Mouse (Mus musculus) midbrain, postnatal 0 days (tissue): ENCODE results near the gene Prss29. TPM values are rescaled to one million over a fixed set of nuclear protein-coding genes. Genes with fewer than 3 reads are reported as not detected.

ENCODE experiments used
- ATAC-seq: fragments of 200-750 bp; cut with Nextera tagmentation; 2 replicates; pipeline ENCODE4 v1.8.0; 2017; ENCODE audit warnings: moderate number of reproducible peaks, mild to moderate bottlenecking, moderate TSS enrichment, moderate library complexity; ENCODE audit not compliant: low FRiP score
- DNase-seq: peaks from one replicate; pipeline ENCODE4 v3.0.0-alpha.2; 2015; ENCODE audit warnings: low spot score
- H3K27ac ChIP-seq: fragments of 300-500 bp; sonication (generic); 2 replicates; pipeline ENCODE4 v1.5.1; 2014; ENCODE audit warnings: low read depth, mild to moderate bottlenecking, low read length, mixed read lengths
- H3K27me3 ChIP-seq: fragments of 300-500 bp; sonication (generic); 2 replicates; pipeline ENCODE4 v1.6.1; 2014; ENCODE audit warnings: low read length, control low read depth, mixed read lengths; ENCODE audit not compliant: insufficient read depth
- H3K36me3 ChIP-seq: fragments of 300-500 bp; sonication (generic); 2 replicates; pipeline ENCODE4 v1.6.1; 2014; ENCODE audit warnings: low read length, control low read depth, mixed read lengths; ENCODE audit not compliant: insufficient read depth
- H3K4me1 ChIP-seq: fragments of 300-500 bp; sonication (generic); 2 replicates; pipeline ENCODE4 v1.6.1; 2014; ENCODE audit warnings: mild to moderate bottlenecking, control low read depth, antibody characterized with exemption, low read length, mixed read lengths; ENCODE audit not compliant: insufficient read depth
- H3K4me2 ChIP-seq: fragments of 300-500 bp; sonication (generic); 2 replicates; pipeline ENCODE4 v1.6.1; 2014; ENCODE audit warnings: low read depth, mild to moderate bottlenecking, low read length, mixed read lengths; ENCODE audit not compliant: poor library complexity, severe bottlenecking
- H3K4me3 ChIP-seq: fragments of 300-500 bp; sonication (generic); 2 replicates; pipeline ENCODE4 v1.5.1; 2014; ENCODE audit warnings: low read depth, mild to moderate bottlenecking, low read length, moderate library complexity
- H3K9ac ChIP-seq: fragments of 300-500 bp; sonication (generic); replicated peaks from 2 replicates; pipeline ENCODE4 v1.6.1; 2014; ENCODE audit warnings: mild to moderate bottlenecking, low read length, moderate library complexity, mixed read lengths; ENCODE audit not compliant: poor library complexity, severe bottlenecking
- H3K9me3 ChIP-seq: fragments of 300-500 bp; sonication (generic); 2 replicates; pipeline ENCODE4 v1.6.1; 2016; ENCODE audit warnings: low read length, control low read depth
- CTCF ChIP-seq: IDR thresholded peaks from 2 replicates; pipeline ENCODE4 v1.5.1; 2016; ENCODE audit warnings: antibody characterized with exemption, mild to moderate bottlenecking
- WGBS: fragments of 180-500 bp; shearing (Covaris S2); extraction: QIAGEN DNeasy Blood & Tissue Kit; methylation state at CpG from one replicate; pipeline ENCODE4 v1.1.7; 2014; 5-methylcytosine and 5-hydroxymethylcytosine counted together
- polyA plus RNA-seq: library from polyadenylated mRNA; unstranded; fragments of >200 nt; fragmentation: Nextera tagmentation; extraction: Ambion mirVana; gene quantifications from 2 replicates; pipeline ENCODE4 v1.2.1, GENCODE M21; 2015
- total RNA-seq: library from RNA; depleted of rRNA; stranded (reverse); fragments of >200 nt; gene quantifications from 2 replicates; pipeline ENCODE4 v1.2.3, GENCODE M21; 2014

The Prss29 gene
- total and polyA plus RNA-seq, 2 experiments from 2014 or later, result not detected

DNA sequence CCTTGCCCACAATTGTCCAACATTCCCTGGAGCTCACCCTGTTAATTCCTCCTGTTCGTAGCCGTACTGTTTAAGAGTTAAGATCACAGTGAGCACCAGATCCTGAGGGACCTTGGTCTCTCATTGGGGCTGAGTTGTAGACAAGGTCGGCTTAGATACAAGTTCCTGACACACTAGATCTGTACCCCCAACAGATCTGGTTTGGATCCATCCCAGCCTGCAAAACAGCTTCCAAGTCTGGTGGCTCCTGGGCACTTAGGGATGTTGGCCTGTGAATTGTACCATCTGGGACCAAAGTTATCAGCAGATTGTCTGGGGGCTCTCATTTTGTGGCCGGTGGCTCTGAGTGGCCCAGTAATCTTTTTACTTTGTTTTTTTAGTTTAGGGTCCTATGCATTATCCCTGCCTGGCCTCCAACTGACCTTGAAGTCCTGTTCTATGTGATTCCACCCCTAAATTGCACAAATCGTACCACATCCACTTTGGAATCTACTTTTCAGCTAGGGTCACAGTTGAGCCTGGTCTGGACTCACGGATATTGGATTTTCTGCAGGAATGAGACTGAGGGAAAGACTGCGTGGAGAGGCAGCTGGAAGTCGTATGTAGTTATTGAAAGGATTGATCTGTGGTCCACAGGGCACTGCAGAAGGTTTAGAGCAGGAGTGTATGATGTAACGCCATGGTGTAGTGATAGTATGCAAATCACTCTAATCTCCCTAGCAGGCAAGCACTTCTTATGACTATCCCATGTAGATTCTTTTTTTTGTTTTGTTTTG, 43.7 kb upstream of the Prss29 start, which contains the start of gene Ube2i:
TSS of gene Ube2i (minus strand) at position 52 of the 776 bp plus-strand sequence.
- H3K27ac ChIP-seq, result peak within 1 kb of the TSS; percentile 99
- H3K4me3 ChIP-seq, result peak within 1 kb of the TSS; percentile 97
- ATAC-seq (no peak), DNase-seq (no peak)
- TF ChIP-seq CTCF, result no peak
- 75% methylated on average over 9 of the region's 9 CpGs for WGBS
- peak within 1 kb of the TSS; percentile 98 for H3K9ac ChIP-seq
- H3K27me3 ChIP-seq, result no peaks in the 10 kb centered on the region
- peaks cover 18% of the 10 kb centered on the region for H3K4me1 ChIP-seq
- H3K9me3 ChIP-seq, result no peaks in the 10 kb centered on the region
- H3K36me3 ChIP-seq, result no peaks in the 10 kb centered on the region
- peak within 1 kb of the TSS; percentile 97 for H3K4me2 ChIP-seq

DNA sequence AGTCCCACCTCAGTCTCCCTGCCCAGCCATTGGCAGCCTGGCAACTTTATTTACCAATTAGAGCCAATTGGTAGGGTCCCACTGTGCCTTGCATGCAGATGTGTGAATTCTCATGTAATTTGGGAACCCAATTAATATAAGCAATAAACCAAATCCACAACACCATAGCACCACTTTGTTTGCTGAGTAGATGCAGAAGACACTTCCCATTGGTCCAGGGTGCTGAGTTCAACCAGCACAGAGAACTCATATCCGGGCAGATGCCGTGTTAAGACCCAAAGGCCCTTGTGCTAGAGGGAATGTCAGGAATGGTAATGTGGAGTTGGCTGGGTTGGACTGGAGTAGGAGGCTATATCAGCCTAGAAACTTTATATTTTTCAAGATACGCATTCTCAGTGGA, 42.6 kb upstream of the Prss29 start:
- Histone ChIP-seq H3K36me3 (no peaks in the 10 kb centered on the region), H3K4me2 (no peak overlapping the region), H3K9ac (no peak overlapping the region), H3K4me1 (peaks cover 12% of the 10 kb centered on the region), H3K27me3 (no peaks in the 10 kb centered on the region), H3K4me3 (no peak overlapping the region), H3K27ac (no peak overlapping the region), H3K9me3 (no peaks in the 10 kb centered on the region)
- DNase-seq (no peak), ATAC-seq (no peak)
- TF ChIP-seq CTCF, result no peak
- 98% methylated on average over 3 of the region's 3 CpGs for WGBS

DNA sequence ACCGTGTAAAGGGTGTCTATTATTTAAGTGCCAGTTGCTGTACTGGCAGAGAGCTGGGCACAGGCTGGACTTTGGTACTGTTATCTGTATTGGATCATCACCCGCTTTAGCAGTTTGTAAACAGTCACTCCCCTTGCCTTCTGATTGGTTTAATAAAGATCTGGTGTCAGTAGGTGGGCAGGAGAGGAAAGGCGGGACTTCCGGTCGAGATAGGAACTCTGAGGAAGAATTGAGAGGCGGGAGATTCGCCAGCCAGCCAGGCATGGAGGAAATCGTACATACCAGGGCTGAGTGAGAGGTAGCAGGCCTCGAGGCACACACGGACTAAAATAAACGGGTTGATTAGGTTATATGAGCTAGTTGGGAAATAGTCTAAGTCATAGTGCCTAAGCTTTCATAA, 36.3 kb upstream of the Prss29 start:
- TF ChIP-seq CTCF, result no peak
- DNase-seq, result no peak
- no peak for ATAC-seq

DNA sequence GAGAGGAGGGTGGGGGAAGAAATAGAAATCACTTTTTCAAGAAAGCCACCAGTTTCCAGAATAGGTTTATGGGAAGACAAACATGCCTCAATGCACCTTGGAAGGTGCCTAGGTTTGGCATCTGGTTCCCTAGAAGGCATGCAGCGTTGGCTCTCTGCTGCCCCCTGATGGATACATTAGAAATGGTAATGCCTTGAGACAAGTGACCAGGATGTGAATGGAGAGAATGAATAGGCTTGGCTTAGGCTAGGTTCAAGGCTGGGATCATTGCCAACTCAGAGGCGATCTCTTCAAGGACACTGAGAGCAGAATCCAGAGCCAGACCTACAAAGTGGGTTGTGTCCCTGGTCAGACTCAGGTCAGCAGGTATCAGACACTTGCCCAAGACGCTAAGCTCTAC, 33.4 kb upstream of the Prss29 start:
- Histone ChIP-seq H3K4me3 (no peak overlapping the region), H3K36me3 (no peaks in the 10 kb centered on the region), H3K27ac (no peak overlapping the region), H3K4me1 (no peaks in the 10 kb centered on the region), H3K9me3 (no peaks in the 10 kb centered on the region), H3K4me2 (no peak overlapping the region), H3K9ac (no peak overlapping the region), H3K27me3 (no peaks in the 10 kb centered on the region)
- DNase-seq (peak; percentile 76), ATAC-seq (no peak)
- peak; percentile 84 for TF ChIP-seq CTCF
- 22% methylated on average over 3 of the region's 3 CpGs for WGBS

More for the DNA sequence above, 36.3 kb upstream of the Prss29 start:
- H3K36me3 ChIP-seq, result no peaks in the 10 kb centered on the region
- H3K27ac ChIP-seq, result no peak overlapping the region
- no peak overlapping the region for H3K4me3 ChIP-seq
- H3K9me3 ChIP-seq, result no peaks in the 10 kb centered on the region
- no peaks in the 10 kb centered on the region for H3K4me1 ChIP-seq
- H3K9ac ChIP-seq, result no peak overlapping the region
- no peaks in the 10 kb centered on the region for H3K27me3 ChIP-seq
- WGBS, result 44% methylated on average over 11 of the region's 11 CpGs
- H3K4me2 ChIP-seq, result no peak overlapping the region

DNA sequence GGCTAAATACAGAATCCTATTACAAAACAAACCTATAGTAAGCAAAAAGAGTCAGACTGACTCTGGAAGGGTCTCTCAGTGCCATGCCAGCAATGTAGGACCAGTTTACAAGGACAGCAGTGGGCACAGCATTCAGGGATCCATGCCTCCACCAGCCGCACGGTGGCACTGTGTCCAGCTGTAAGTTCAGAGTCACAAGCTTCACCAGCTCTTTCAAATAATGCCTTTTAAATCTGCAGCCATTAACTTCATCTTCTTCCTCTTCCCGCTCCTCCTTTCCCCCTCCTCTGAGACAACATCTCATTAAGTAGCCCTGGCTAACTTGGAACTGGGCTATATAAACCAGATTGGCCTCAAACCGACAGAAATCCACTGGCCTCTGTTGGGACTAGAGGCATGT, 29.6 kb upstream of the Prss29 start:
- no peak for ATAC-seq

DNA sequence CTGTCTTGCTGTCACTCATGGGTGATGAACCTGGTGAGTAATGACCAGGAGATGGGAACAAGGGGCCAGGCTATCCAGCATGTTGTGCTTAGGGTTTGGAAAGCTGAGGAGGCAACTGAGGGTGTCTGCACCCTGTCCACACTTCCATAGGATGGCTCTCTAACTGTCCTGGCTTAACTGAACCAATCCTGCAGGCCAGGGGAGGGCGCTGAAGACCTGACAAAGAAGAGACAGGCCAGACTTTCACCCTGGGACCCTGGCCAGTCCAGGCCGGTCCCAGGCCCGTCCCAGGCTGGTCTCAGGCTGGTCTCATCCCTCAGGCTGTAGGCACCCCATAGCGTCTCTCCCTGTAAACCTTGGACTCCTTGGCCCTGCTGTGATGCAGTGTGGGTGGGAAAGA, 28.0 kb upstream of the Prss29 start:
- no peaks in the 10 kb centered on the region for H3K27me3 ChIP-seq
- no peaks in the 10 kb centered on the region for H3K4me1 ChIP-seq
- ATAC-seq (no peak), DNase-seq (no peak)
- H3K4me2 ChIP-seq, result no peak overlapping the region
- H3K9me3 ChIP-seq, result no peaks in the 10 kb centered on the region
- no peak overlapping the region for H3K4me3 ChIP-seq
- no peak for TF ChIP-seq CTCF
- 30% methylated on average over 4 of the region's 4 CpGs for whole genome bisulfite sequencing
- no peak overlapping the region for H3K9ac ChIP-seq
- no peak overlapping the region for H3K27ac ChIP-seq
- no peaks in the 10 kb centered on the region for H3K36me3 ChIP-seq

More for the DNA sequence above, 29.6 kb upstream of the Prss29 start:
- Histone ChIP-seq H3K4me3 (no peak overlapping the region), H3K9ac (no peak overlapping the region), H3K27ac (no peak overlapping the region), H3K36me3 (no peaks in the 10 kb centered on the region), H3K9me3 (no peaks in the 10 kb centered on the region), H3K4me2 (no peak overlapping the region), H3K4me1 (no peaks in the 10 kb centered on the region), H3K27me3 (no peaks in the 10 kb centered on the region)
- TF ChIP-seq CTCF, result peak; percentile 78
- 26% methylated on average over 4 of the region's 4 CpGs for WGBS
- DNase-seq, result peak; percentile 65
